Mouse (Mus musculus) stomach, embryonic 14.5 days (tissue): Measurements from ENCODE around the gene Znfx1. TPM values are rescaled to one million over a fixed set of nuclear protein-coding genes. Genes with fewer than 3 reads are reported as not detected.
"Not testable (repeated sequence)": the region's sequence is repeated elsewhere in the genome, so short reads cannot be mapped to it uniquely, and the experiment has no call there.

Experiments used
- ATAC-seq: fragments of 200-750 bp; cut with Nextera tagmentation; 2 replicates; pipeline ENCODE4 v1.8.0; 2017; ENCODE audit warnings: low read depth, moderate TSS enrichment; ENCODE audit not compliant: insufficient number of reproducible peaks, insufficient read depth, low FRiP score
- H3K27ac ChIP-seq: fragments of 300-500 bp; sonication (generic); 2 replicates; pipeline ENCODE4 v1.5.1; 2014; ENCODE audit warnings: mild to moderate bottlenecking, low read length, moderate library complexity, mixed read lengths
- H3K27me3 ChIP-seq: fragments of 300-500 bp; sonication (generic); 2 replicates; pipeline ENCODE4 v1.6.1; 2014; ENCODE audit warnings: low read length, control low read depth, mixed read lengths; ENCODE audit not compliant: control insufficient read depth, insufficient read depth
- H3K36me3 ChIP-seq: fragments of 300-500 bp; sonication (generic); 2 replicates; pipeline ENCODE4 v1.6.1; 2014; ENCODE audit warnings: mild to moderate bottlenecking, control low read depth, low read length, moderate library complexity, mixed read lengths; ENCODE audit not compliant: control insufficient read depth, insufficient read depth
- H3K4me1 ChIP-seq: fragments of 300-500 bp; sonication (generic); 2 replicates; pipeline ENCODE4 v1.6.1; 2014; ENCODE audit warnings: low read length, control low read depth, mixed read lengths; ENCODE audit not compliant: control insufficient read depth, insufficient read depth
- H3K4me2 ChIP-seq: fragments of 300-500 bp; sonication (generic); replicated peaks from 2 replicates; pipeline ENCODE4 v1.6.1; 2014; ENCODE audit warnings: low read depth, low read length, control low read depth
- H3K4me3 ChIP-seq: fragments of 300-500 bp; sonication (generic); 2 replicates; pipeline ENCODE4 v1.5.1; 2014; ENCODE audit warnings: low read depth, low read length, control low read depth
- H3K9ac ChIP-seq: fragments of 300-500 bp; sonication (generic); replicated peaks from 2 replicates; pipeline ENCODE4 v1.6.1; 2014; ENCODE audit warnings: low read depth, mild to moderate bottlenecking, control low read depth, low read length, moderate library complexity, mixed read lengths
- H3K9me3 ChIP-seq: fragments of 300-500 bp; sonication (generic); 2 replicates; pipeline ENCODE4 v1.6.1; 2016; ENCODE audit warnings: low read depth, low read length, control low read depth; ENCODE audit not compliant: control insufficient read depth
- WGBS: fragments of 180-500 bp; shearing (Covaris S2); extraction: QIAGEN DNeasy Blood & Tissue Kit; methylation state at CpG from one replicate; pipeline ENCODE4 v1.1.7; 2014; 5-methylcytosine and 5-hydroxymethylcytosine counted together
- polyA plus RNA-seq: library from polyadenylated mRNA; unstranded; fragments of >200 nt; fragmentation: Nextera tagmentation; extraction: Ambion mirVana; gene quantifications from 2 replicates; pipeline ENCODE4 v1.2.1, GENCODE M21; 2014

Gene Znfx1
- polyA plus RNA-seq, 1 experiment from 2014 or later: 6.7 TPM

- H3K4me1 ChIP-seq: no peaks in the 10 kb centered on the region
- H3K36me3 ChIP-seq: peaks cover 65% of the 10 kb centered on the region
- 96% methylated on average over 7 of the region's 7 CpGs for WGBS
- H3K4me2 ChIP-seq: no peak overlapping the region
- ATAC-seq: no peak
- H3K27me3 ChIP-seq: no peaks in the 10 kb centered on the region
- H3K27ac ChIP-seq: no peak overlapping the region
- H3K9me3 ChIP-seq: no peaks in the 10 kb centered on the region
- no peak overlapping the region for H3K4me3 ChIP-seq
- no peak overlapping the region for H3K9ac ChIP-seq
Measured at GRCm38 (mm10) chr2:167028553-167028952, 34.3 kb downstream of the Znfx1 start.

DNA sequence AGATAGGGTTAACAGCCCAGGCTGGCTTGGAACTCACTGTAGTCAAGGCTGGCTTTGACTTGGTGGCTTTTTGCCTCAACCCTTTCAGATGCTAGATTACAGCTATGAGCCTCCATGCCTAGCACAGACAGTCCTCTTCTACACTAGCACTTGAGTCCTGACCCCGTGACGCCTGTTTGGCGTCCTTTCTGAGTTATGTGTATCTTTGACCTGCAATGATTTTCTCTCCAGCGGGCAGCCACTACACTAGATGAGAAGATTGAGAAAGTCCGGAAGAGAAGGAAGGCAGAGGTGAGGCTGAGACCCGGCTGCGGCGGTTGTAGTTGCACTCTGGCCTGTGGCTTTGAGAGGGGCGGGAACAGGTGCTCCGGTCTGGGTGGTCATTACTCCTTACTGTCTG is 43.4 kb downstream of the Znfx1 start:
- peaks cover 44% of the 10 kb centered on the region for H3K36me3 ChIP-seq
- ATAC-seq: no peak

DNA sequence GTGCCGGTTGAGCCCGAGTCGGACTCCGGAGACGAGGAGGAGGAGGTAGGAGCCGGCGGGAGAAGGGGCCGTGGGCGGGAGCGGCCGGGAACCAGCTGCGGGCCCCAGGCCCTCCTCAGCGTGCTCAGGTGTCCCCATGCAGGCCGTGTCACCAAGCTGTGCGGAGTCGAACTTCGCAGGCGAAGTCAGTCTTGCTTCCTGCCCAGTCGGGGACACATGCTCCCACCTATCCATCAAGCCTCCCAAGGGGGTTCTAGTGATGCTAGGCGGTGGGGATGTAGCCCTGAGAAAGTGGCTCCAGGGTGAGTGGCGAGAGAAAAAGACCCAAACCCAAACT is 47.5 kb downstream of the Znfx1 start:
- Histone ChIP-seq H3K27me3 (no peaks in the 10 kb centered on the region), H3K4me3 (peak overlapping the region; percentile 91), H3K27ac (peak overlapping the region; percentile 69), H3K9ac (peak overlapping the region; percentile 86), H3K9me3 (no peaks in the 10 kb centered on the region), H3K4me1 (peaks cover 13% of the 10 kb centered on the region), H3K4me2 (peak overlapping the region; percentile 91), H3K36me3 (peaks cover 17% of the 10 kb centered on the region)
- under 1% methylated on average over 21 of the region's 21 CpGs for WGBS
- peak; percentile 70; the same call in 1 of the 2 replicates for ATAC-seq

More for the DNA sequence above, 43.4 kb downstream of the Znfx1 start:
- WGBS: 80% methylated on average over 10 of the region's 10 CpGs
- Histone ChIP-seq H3K27me3 (no peaks in the 10 kb centered on the region), H3K4me1 (peaks cover 13% of the 10 kb centered on the region), H3K27ac (no peak overlapping the region), H3K4me2 (no peak overlapping the region), H3K9me3 (no peaks in the 10 kb centered on the region), H3K4me3 (no peak overlapping the region), H3K9ac (no peak overlapping the region)

DNA sequence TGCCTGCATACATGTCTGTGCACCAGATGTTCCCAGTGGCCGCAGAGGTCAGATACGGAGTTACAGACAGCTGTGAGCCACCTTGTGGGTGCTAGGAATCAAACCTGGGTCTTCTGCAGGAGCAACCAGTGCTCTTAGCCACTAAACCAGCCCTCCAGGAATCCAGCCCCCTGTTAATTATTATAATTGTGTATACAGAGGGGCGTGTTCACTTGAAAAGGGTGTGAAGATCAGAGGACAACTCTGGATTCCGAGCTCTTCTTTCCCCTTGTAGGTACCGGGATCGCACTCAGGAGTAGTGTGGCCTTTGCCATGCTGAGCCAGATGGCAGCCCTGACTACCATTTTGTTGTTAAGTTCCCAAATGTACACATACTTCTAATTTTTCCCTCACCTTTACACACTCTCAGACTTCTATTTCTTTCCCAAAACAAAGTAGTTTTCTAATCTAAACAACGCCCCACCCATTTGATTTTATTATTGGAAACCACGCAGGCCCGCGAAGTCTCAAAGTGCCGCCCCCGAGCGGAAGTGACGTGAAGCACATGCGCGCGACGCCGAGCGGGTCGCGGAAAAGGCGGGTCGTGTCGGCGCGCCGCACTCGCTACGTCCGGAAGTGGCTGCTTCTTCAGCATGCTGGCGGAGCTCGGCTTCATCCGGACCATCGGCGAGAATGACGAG is 48.0 kb downstream of the Znfx1 start, which contains the start of gene Ddx27:
Gene Ddx27 (plus strand): TSS at position 492 of the 680 bp plus-strand sequence.
- Histone ChIP-seq H3K4me1 (peaks cover 13% of the 10 kb centered on the region), H3K4me2 (peak within 1 kb of the TSS; percentile 91), H3K4me3 (peak within 1 kb of the TSS; percentile 91), H3K36me3 (peaks cover 12% of the 10 kb centered on the region), H3K27ac (peak within 1 kb of the TSS; percentile 73), H3K27me3 (no peaks in the 10 kb centered on the region), H3K9ac (peak within 1 kb of the TSS; percentile 86), H3K9me3 (no peaks in the 10 kb centered on the region)
- peak; percentile 86 for ATAC-seq
- 2% methylated on average over 37 of the region's 37 CpGs for whole genome bisulfite sequencing

GRCm38 (mm10) chr2:167010546-167010945 is 52.3 kb downstream of the Znfx1 start:
- 82% methylated on average over 3 of the region's 3 CpGs for WGBS
- H3K9ac ChIP-seq: no peak overlapping the region
- H3K27ac ChIP-seq: no peak overlapping the region
- ATAC-seq: no peak
- H3K36me3 ChIP-seq: no peaks in the 10 kb centered on the region
- H3K9me3 ChIP-seq: no peaks in the 10 kb centered on the region
- H3K4me2 ChIP-seq: no peak overlapping the region
- no peak overlapping the region for H3K4me3 ChIP-seq
- no peaks in the 10 kb centered on the region for H3K27me3 ChIP-seq
- 0 out of 2 replicates have a peak, but pooled peaks cover under 1% of the 10 kb centered on the region for H3K4me1 ChIP-seq

DNA sequence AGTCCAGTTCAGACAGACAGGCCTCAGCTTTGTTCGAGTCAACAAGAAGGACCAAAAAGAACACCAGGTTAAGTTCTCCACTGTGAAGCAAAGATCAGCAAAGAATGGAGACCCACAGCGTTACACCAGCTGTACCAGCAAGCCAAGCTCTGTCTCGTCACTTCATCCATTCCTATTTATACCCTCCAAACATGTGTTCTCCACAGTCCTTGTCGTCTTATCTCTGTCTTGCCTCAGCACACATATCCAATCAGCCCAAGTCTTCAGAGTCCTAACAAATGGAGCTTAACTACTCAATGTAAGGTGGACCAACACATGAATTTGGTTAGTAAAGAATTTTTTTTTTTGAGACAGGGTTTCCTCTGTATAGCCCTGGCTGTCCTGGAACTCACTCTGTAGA is 53.3 kb downstream of the Znfx1 start:
- H3K4me3 ChIP-seq: no peak overlapping the region
- H3K4me2 ChIP-seq: no peak overlapping the region
- H3K27ac ChIP-seq: no peak overlapping the region
- no peak overlapping the region for H3K9ac ChIP-seq
- H3K4me1 ChIP-seq: no peaks in the 10 kb centered on the region
- no peak for ATAC-seq
- no peaks in the 10 kb centered on the region for H3K27me3 ChIP-seq
- no peaks in the 10 kb centered on the region for H3K9me3 ChIP-seq
- 70% methylated on average over 4 of the region's 4 CpGs for WGBS
- H3K36me3 ChIP-seq: no peaks in the 10 kb centered on the region

- H3K9me3 ChIP-seq, H3K4me3 ChIP-seq, H3K4me1 ChIP-seq, H3K9ac ChIP-seq, H3K27me3 ChIP-seq, H3K27ac ChIP-seq, H3K4me2 ChIP-seq, ATAC-seq, H3K36me3 ChIP-seq: not testable (repeated sequence)
- WGBS: 79% methylated on average over 4 of the region's 4 CpGs
Measured at GRCm38 (mm10) chr2:167007565-167007964, 55.2 kb downstream of the Znfx1 start.

DNA sequence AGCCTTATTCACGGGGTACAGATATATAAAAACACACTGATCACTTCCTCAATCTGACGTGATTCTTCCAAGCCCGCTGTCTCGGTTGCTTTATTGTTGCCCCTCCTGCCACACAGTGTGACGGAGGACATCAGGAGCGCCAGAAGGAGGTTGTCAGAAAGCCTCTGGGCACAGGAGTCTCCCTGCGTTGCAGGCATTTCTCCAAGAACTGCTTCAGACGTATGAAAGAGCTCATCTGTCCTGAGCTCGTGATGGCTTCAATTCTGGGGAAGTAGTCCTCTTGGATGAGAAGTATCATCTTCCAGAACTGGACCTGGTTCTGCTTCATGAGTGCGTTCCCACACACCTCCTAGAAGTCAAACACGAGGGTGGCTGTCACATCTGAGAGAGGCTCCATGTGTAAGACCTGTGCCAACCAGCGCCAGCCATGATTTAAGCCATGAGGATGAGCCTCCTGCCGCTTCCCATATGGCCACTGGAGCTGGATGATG is 55.8 kb downstream of the Znfx1 start:
- Histone ChIP-seq H3K4me3 (no peak overlapping the region), H3K4me1 (no peaks in the 10 kb centered on the region), H3K9ac (no peak overlapping the region), H3K4me2 (no peak overlapping the region), H3K27ac (no peak overlapping the region), H3K27me3 (no peaks in the 10 kb centered on the region), H3K36me3 (no peaks in the 10 kb centered on the region), H3K9me3 (no peaks in the 10 kb centered on the region)
- ATAC-seq: no peak
- WGBS: 75% methylated on average over 13 of the region's 13 CpGs

- no peak for ATAC-seq
- Histone ChIP-seq H3K27me3 (no peaks in the 10 kb centered on the region), H3K27ac (no peak overlapping the region), H3K36me3 (no peaks in the 10 kb centered on the region), H3K9ac (no peak overlapping the region), H3K4me2 (no peak overlapping the region), H3K4me1 (no peaks in the 10 kb centered on the region), H3K4me3 (no peak overlapping the region), H3K9me3 (no peaks in the 10 kb centered on the region)
- WGBS: 89% methylated on average over 2 of the region's 2 CpGs
Measured at GRCm38 (mm10) chr2:167006355-167006754, 56.5 kb downstream of the Znfx1 start.
